Mouse (Mus musculus): Measurements from ENCODE around the gene Unc80. TPM values are rescaled to one million over a fixed set of nuclear protein-coding genes. Genes with fewer than 3 reads are reported as not detected.

Gene Unc80
- total and polyA plus RNA-seq, 2 experiments from 2014 or later = 5.2 to 16.9 TPM

DNA sequence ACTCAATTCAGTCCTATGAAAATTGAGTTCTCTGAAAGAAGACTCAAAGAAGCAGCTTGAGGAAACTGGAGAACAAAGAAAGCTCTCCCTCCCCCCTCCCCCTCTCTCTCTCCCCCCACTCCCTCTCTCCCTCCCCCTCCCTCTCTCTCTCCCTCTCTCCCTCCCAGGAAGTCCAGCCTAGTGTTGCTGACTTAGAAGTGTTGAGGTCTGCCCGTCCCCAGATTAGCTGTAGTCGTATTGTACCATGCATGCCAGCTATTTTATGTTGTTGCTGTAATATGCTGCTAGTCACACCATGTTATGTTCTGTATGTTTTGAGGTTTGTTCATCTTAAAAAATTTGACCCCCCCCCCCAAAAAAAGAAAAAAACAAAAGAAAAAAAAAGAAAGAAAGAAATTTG is 11.6 kb upstream of the Unc80 start:
- no peak for DNase-seq
- Histone ChIP-seq H3K9ac (no peak overlapping the region), H3K36me3 (ENCODE audit: insufficient read depth) (no peaks in the 10 kb centered on the region), H3K4me2 (ENCODE audit: low read depth) (no peak overlapping the region), H3K9me3 (ENCODE audit: low read length) (no peaks in the 10 kb centered on the region), H3K27me3 (ENCODE audit: insufficient read depth, low read length) (no peaks in the 10 kb centered on the region), H3K4me3 (ENCODE audit: low read depth, low read length) (no peak overlapping the region), H3K27ac (ENCODE audit: low read depth, low read length) (no peak overlapping the region), H3K4me1 (ENCODE audit: insufficient read depth) (no peaks in the 10 kb centered on the region)
- 14% methylated on average over 2 of the region's 2 CpGs for WGBS
- no peak for TF ChIP-seq CTCF (IDR thresholded peaks at IDR 0.05; ENCODE audit: low read depth)
- ATAC-seq = no peak

- Histone ChIP-seq H3K36me3 (ENCODE audit: insufficient read depth) (no peaks in the 10 kb centered on the region), H3K27me3 (ENCODE audit: insufficient read depth, low read length) (no peaks in the 10 kb centered on the region), H3K27ac (ENCODE audit: low read depth, low read length) (no peak overlapping the region), H3K4me2 (ENCODE audit: low read depth) (no peak overlapping the region), H3K9me3 (ENCODE audit: low read length) (no peaks in the 10 kb centered on the region), H3K4me1 (ENCODE audit: insufficient read depth) (no peaks in the 10 kb centered on the region), H3K9ac (no peak overlapping the region), H3K4me3 (ENCODE audit: low read depth, low read length) (no peak overlapping the region)
- DNase-seq (no peak), ATAC-seq (no peak)
- WGBS = 82% methylated on average over 3 of the region's 3 CpGs
- no peak for TF ChIP-seq CTCF (IDR thresholded peaks at IDR 0.05; ENCODE audit: low read depth)
Measured at GRCm38 (mm10) chr1:66457747-66458146, 10.4 kb upstream of the Unc80 start.

DNA sequence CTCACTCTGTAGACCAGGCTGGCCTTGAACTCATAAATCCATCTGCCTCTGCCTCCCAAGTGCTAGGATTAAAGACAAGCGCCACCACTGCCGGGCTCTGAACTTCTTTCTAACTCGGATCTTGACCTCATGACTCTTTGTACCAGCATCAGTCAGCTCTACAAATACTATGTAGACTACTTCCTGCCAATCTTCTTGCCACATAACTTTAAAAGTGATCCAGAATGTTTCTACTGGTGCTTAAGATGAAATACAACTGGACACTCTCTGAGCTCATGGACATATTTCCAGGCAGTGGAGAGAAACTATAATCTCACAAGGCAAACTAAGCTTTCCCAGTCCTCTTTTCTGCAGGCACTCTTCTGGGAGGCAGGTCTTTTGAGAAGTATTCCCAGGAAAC is 8.8 kb upstream of the Unc80 start:
- Histone ChIP-seq H3K27me3 (ENCODE audit: insufficient read depth, low read length) (no peaks in the 10 kb centered on the region), H3K9ac (no peak overlapping the region), H3K4me3 (ENCODE audit: low read depth, low read length) (no peak overlapping the region), H3K4me2 (ENCODE audit: low read depth) (no peak overlapping the region), H3K9me3 (ENCODE audit: low read length) (no peaks in the 10 kb centered on the region), H3K4me1 (ENCODE audit: insufficient read depth) (no peaks in the 10 kb centered on the region), H3K27ac (ENCODE audit: low read depth, low read length) (no peak overlapping the region), H3K36me3 (ENCODE audit: insufficient read depth) (no peaks in the 10 kb centered on the region)
- TF ChIP-seq CTCF (IDR thresholded peaks at IDR 0.05; ENCODE audit: low read depth) = no peak
- ATAC-seq = no peak
- DNase-seq = no peak
- 85% methylated on average over 3 of the region's 3 CpGs for WGBS

DNA sequence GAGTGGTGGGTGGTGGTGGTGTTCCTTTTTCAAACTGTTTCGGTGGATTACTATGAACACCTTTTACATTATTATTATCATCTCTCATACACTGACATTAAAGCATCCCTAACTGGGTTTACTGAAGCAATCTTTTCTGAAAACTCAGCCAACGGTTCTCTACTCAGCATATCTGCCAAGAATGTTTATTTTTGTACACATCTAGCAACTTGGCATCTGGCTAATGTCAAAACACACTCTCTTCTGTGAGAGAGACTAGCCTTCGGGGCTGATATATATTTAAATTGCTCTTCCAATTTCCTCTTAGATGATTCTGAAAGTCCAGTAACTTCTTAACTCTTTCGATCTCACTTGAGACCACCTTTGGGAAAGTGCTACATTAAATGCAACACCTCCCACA is 7.3 kb upstream of the Unc80 start:
- no peaks in the 10 kb centered on the region for H3K4me1 ChIP-seq (ENCODE audit: insufficient read depth)
- WGBS = 68% methylated on average over 4 of the region's 4 CpGs
- H3K9me3 ChIP-seq (ENCODE audit: low read length) = no peaks in the 10 kb centered on the region
- H3K4me3 ChIP-seq (ENCODE audit: low read depth, low read length) = no peak overlapping the region
- DNase-seq (no peak), ATAC-seq (peak; percentile 43; the same call in 1 of the 2 replicates)
- H3K9ac ChIP-seq = no peak overlapping the region
- no peaks in the 10 kb centered on the region for H3K36me3 ChIP-seq (ENCODE audit: insufficient read depth)
- no peak overlapping the region for H3K27ac ChIP-seq (ENCODE audit: low read depth, low read length)
- no peak overlapping the region for H3K4me2 ChIP-seq (ENCODE audit: low read depth)
- H3K27me3 ChIP-seq (ENCODE audit: insufficient read depth, low read length) = no peaks in the 10 kb centered on the region
- no peak for TF ChIP-seq CTCF (IDR thresholded peaks at IDR 0.05; ENCODE audit: low read depth)

DNA sequence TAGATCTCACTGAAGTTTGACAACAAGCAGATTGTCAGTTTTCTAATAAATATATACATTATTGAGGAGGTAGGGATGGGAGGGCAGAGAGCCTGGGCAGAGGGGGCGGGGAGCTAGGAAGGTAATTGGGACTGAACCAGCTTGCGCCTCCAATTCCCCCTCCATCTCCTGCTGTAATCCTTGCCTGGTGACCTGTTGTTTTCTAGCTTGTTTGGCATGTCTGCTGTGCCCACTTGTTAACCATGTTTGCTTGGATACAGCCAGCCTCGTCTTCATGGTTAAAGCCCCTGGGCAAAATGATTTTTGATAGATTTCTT is 495 bp downstream of the Unc80 start:
- peak overlapping the region; percentile 78 for H3K4me2 ChIP-seq (ENCODE audit: low read depth)

DNA sequence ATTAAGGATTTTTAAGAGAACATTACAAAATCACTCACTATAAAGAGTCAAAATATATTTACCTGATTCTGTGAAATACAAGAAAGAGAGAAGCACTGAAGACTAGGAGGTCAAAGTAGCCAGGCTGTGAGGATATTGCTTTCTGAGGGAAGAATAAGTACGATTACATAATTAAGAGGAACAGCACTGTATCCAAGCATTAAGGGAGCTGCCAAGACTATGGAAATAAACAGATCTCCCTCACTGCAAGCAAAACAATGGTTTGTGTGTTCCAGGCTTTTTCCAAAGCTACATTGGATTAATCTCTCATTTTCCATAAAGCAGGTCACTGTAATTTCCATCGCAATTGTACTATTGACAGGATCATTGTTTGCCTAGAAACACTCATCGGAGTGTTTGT is 14.6 kb downstream of the Unc80 start:
- Histone ChIP-seq H3K36me3 (ENCODE audit: insufficient read depth) (no peaks in the 10 kb centered on the region), H3K9me3 (ENCODE audit: low read length) (no peaks in the 10 kb centered on the region), H3K27ac (ENCODE audit: low read depth, low read length) (no peak overlapping the region), H3K4me3 (ENCODE audit: low read depth, low read length) (no peak overlapping the region), H3K4me1 (ENCODE audit: insufficient read depth) (no peaks in the 10 kb centered on the region), H3K27me3 (ENCODE audit: insufficient read depth, low read length) (no peaks in the 10 kb centered on the region), H3K9ac (no peak overlapping the region), H3K4me2 (ENCODE audit: low read depth) (no peak overlapping the region)
- ATAC-seq (no peak), DNase-seq (no peak)
- TF ChIP-seq CTCF (IDR thresholded peaks at IDR 0.05; ENCODE audit: low read depth) = no peak
- 63% methylated on average over 3 of the region's 3 CpGs for WGBS

More for the DNA sequence above, 495 bp downstream of the Unc80 start:
- H3K36me3 ChIP-seq (ENCODE audit: insufficient read depth) = 0 out of 2 replicates have a peak, but pooled peaks cover under 1% of the 10 kb centered on the region
- peak; percentile 37 for ATAC-seq
- WGBS = 1% methylated on average over 3 of the region's 3 CpGs
- no peaks in the 10 kb centered on the region for H3K27me3 ChIP-seq (ENCODE audit: insufficient read depth, low read length)
- no peaks in the 10 kb centered on the region for H3K9me3 ChIP-seq (ENCODE audit: low read length)
- no peak for DNase-seq
- H3K4me1 ChIP-seq (ENCODE audit: insufficient read depth) = peaks cover 10% of the 10 kb centered on the region
- H3K27ac ChIP-seq (ENCODE audit: low read depth, low read length) = peak overlapping the region; percentile 70
- peak overlapping the region; percentile 79 for H3K4me3 ChIP-seq (ENCODE audit: low read depth, low read length)
- H3K9ac ChIP-seq = peak overlapping the region; percentile 84
- TF ChIP-seq CTCF (IDR thresholded peaks at IDR 0.05; ENCODE audit: low read depth) = no peak

GRCm38 (mm10) chr1:66493064-66493463 is 24.9 kb downstream of the Unc80 start:
- no peaks in the 10 kb centered on the region for H3K36me3 ChIP-seq (ENCODE audit: insufficient read depth)
- H3K4me3 ChIP-seq (ENCODE audit: low read depth, low read length) = no peak overlapping the region
- no peak for TF ChIP-seq CTCF (IDR thresholded peaks at IDR 0.05; ENCODE audit: low read depth)
- no peak overlapping the region for H3K27ac ChIP-seq (ENCODE audit: low read depth, low read length)
- DNase-seq = no peak
- H3K9ac ChIP-seq = no peak overlapping the region
- WGBS = 38% methylated on average over 6 of the region's 6 CpGs
- peaks cover 4% of the 10 kb centered on the region; the same call in 1 of the 2 replicates for H3K4me1 ChIP-seq (ENCODE audit: insufficient read depth)
- H3K9me3 ChIP-seq (ENCODE audit: low read length) = no peaks in the 10 kb centered on the region
- no peaks in the 10 kb centered on the region for H3K27me3 ChIP-seq (ENCODE audit: insufficient read depth, low read length)
- ATAC-seq = no peak
- no peak overlapping the region for H3K4me2 ChIP-seq (ENCODE audit: low read depth)

Measured in forebrain, postnatal 0 days (tissue).